Mouse (Mus musculus): ENCODE measurements around the gene Gm45140. TPM values are rescaled to one million over a fixed set of nuclear protein-coding genes. Genes with fewer than 3 reads are reported as not detected.

Gene Gm45140
- polyA plus RNA-seq, 1 experiment from 2014 or later, result 4.2 TPM

GRCm38 (mm10) chr6:87795385-87796150, 40.0 kb downstream of the Gm45140 start:
- H3K9ac ChIP-seq, result no peak overlapping the region
- no peaks in the 10 kb centered on the region for H3K27me3 ChIP-seq (replicated peaks)
- 77% methylated on average over 6 of the region's 6 CpGs for WGBS
- no peak overlapping the region for H3K4me2 ChIP-seq
- H3K4me3 ChIP-seq (replicated peaks), result no peak overlapping the region
- no peak for ATAC-seq (ENCODE audit: insufficient read depth, low FRiP score, low read depth)
- 0 out of 2 replicates have a peak, but pooled peaks cover 5% of the 10 kb centered on the region for H3K4me1 ChIP-seq
- H3K27ac ChIP-seq, result no peak overlapping the region
- H3K9me3 ChIP-seq, result no peaks in the 10 kb centered on the region
- H3K36me3 ChIP-seq, result peaks cover 10% of the 10 kb centered on the region; the same call in 1 of the 2 replicates

DNA sequence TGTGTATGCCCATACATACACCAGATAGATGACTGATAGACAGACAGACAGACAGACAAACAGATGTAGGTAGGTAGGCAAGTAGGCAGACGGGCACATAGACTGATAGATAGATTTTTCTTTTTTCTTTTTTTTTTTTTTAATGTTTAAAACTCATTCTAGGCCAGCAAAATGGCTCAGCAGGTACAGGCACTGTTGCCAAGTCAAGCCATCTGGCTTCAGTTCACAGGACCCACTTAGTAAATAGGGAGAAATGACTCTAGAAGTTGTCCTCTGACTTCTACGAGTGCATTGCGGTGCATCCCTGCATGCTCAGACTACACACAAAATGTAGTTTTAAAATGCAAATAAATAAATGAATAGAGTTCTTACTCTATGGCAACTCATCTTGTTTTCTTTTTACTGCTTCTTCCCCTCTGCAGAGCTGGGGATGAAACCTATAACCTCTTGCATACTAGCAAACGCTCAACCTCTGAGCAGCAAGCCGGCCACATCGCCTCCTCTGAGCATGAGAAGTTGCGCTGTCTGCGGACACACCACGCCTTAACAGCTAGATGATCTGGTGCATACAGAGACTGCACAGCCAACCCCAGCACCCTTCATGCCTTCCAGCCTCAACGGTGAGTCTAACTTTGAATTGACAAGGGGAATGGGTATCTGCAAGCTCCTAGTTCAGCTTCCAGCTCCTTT, 41.6 kb downstream of the Gm45140 start:
- H3K9ac ChIP-seq, result no peak overlapping the region
- no peak overlapping the region for H3K4me3 ChIP-seq (replicated peaks)
- no peaks in the 10 kb centered on the region for H3K9me3 ChIP-seq
- H3K27me3 ChIP-seq (replicated peaks), result no peaks in the 10 kb centered on the region
- H3K4me1 ChIP-seq, result peaks cover 20% of the 10 kb centered on the region
- 92% methylated on average over 10 of the region's 10 CpGs for WGBS
- no peak overlapping the region for H3K27ac ChIP-seq
- H3K36me3 ChIP-seq, result peaks cover 10% of the 10 kb centered on the region; the same call in 1 of the 2 replicates
- ATAC-seq (ENCODE audit: insufficient read depth, low FRiP score, low read depth), result no peak
- H3K4me2 ChIP-seq, result no peak overlapping the region

DNA sequence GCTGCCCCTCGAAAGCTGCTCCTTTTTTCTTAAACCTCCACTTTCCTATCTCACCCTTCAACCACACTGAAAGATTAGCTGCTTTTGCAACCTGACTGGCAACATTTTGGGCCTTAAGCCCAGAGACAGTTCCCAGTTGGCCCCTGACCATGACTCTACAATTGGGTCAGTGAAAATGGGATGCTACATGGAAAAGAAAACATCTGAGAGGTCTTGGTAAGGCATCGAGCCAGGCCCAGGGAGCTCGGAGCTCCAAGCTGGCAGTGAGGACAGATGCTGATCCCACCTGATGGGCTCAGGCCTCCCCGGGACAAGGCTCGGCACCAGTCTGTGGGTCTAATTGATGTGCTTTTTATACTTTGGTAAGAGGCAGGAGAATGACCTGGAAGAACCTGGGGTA, 43.8 kb downstream of the Gm45140 start:
- Histone ChIP-seq H3K9me3 (no peaks in the 10 kb centered on the region), H3K9ac (no peak overlapping the region), H3K27ac (no peak overlapping the region), H3K4me2 (no peak overlapping the region), H3K4me1 (peaks cover 17% of the 10 kb centered on the region), H3K36me3 (peaks cover 10% of the 10 kb centered on the region; the same call in 1 of the 2 replicates), H3K4me3 (replicated peaks) (no peak overlapping the region), H3K27me3 (replicated peaks) (no peaks in the 10 kb centered on the region)
- WGBS, result 93% methylated on average over 5 of the region's 5 CpGs
- ATAC-seq (ENCODE audit: insufficient read depth, low FRiP score, low read depth), result no peak

DNA sequence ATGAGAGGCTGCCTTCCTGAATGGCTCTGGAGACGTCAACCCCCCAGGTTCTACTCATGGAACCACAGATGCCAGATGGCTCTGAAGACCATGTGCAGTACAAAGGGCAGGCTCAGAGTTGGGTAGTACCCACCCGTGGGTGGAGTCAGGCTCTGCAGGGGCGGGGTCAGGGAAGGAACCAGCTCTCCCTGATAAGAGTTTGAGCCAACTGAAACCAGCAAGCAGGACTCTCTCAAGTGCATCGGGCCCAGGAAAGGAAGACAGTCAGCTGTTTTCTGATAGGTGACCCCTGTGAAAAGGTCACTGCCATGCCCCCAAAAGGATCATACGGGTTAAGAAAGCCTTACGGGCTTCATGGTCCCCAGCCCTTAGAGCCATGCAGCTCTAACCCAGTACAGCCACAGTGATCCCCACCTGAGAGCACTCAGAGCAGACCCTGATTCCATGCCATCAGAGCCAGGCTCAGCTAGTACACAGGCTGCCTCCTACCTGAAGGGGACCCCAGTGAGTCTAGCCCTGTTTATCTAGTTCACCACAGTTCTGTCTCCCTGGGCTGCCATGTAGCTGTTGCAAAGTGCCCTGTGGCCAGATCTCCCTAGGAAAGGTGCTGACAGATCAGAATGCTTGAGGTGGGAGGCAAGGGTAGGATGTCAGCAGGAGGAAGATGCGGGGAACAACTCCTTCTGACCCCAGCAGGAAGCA, 44.7 kb downstream of the Gm45140 start:
- 54% methylated on average over 7 of the region's 7 CpGs for WGBS
- H3K27me3 ChIP-seq (replicated peaks), result no peaks in the 10 kb centered on the region
- peak overlapping the region; percentile 33; the same call in 1 of the 2 replicates for H3K27ac ChIP-seq
- H3K4me1 ChIP-seq, result peaks cover 17% of the 10 kb centered on the region
- ATAC-seq (ENCODE audit: insufficient read depth, low FRiP score, low read depth), result peak; percentile 79
- H3K4me3 ChIP-seq (replicated peaks), result no peak overlapping the region
- H3K4me2 ChIP-seq, result no peak overlapping the region
- no peaks in the 10 kb centered on the region for H3K9me3 ChIP-seq
- peaks cover 10% of the 10 kb centered on the region; the same call in 1 of the 2 replicates for H3K36me3 ChIP-seq
- no peak overlapping the region for H3K9ac ChIP-seq

DNA sequence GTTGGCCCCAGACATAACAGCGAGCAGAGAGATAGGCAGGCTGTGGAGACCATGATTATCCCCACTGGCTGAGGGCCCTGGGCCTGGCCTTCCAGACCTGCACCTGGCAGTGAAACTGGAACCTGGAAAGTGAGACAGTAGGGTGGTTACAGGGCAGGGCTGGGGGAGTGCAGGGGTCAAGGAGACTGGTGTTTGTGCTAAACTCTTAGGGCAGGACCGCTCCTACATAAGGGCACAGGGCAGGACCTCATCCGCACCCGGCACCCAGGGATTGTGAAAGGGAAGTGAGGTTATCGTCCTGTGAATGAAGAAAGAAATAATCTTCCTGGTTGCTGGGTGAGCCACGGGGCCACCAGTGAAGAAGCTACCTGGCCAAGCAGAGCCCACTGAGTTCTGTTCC, 45.8 kb downstream of the Gm45140 start:
- no peak overlapping the region for H3K4me2 ChIP-seq
- no peak for ATAC-seq (ENCODE audit: insufficient read depth, low FRiP score, low read depth)

DNA sequence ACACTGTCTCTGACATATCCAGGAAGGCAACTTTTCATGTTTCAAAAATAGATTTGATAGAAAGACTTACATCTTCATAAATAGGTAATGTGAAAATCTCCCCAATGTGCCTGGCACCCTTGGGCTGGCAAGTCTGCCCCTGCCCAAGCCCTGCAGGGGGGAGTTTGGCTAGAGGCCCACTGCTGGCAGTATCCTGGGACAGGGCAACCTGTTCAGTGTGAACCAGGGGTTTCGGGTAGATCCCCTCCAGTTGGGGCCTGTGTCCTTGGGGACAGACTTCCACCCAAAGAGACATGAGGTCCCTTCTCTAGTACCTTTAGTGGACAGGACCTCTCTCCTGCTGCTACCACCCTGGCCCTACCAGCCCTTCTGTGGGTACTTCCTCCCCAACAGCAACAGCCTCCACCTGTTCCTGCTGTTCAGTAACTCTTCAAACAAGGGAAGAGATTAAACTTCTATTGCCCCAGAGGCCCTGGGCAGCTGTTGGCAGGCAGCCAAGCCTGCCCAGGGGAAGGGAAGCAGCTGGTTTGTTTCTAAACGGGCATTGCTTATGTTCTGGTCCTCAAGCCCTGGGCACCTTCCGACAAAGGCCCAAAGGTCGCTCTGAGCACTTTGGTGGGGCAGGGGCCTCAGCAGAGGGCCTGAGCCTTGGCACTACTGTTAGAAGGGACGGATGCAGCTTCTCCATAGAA, 46.6 kb downstream of the Gm45140 start:
- no peak overlapping the region for H3K4me2 ChIP-seq
- WGBS, result 28% methylated on average over 5 of the region's 5 CpGs
- peak; percentile 78 for ATAC-seq (ENCODE audit: insufficient read depth, low FRiP score, low read depth)
- no peaks in the 10 kb centered on the region for H3K27me3 ChIP-seq (replicated peaks)
- no peak overlapping the region for H3K4me3 ChIP-seq (replicated peaks)
- H3K36me3 ChIP-seq, result peaks cover 6% of the 10 kb centered on the region; the same call in 1 of the 2 replicates
- H3K27ac ChIP-seq, result peak overlapping the region; percentile 71
- H3K9ac ChIP-seq, result no peak overlapping the region
- no peaks in the 10 kb centered on the region for H3K9me3 ChIP-seq
- peaks cover 17% of the 10 kb centered on the region for H3K4me1 ChIP-seq

More for the DNA sequence above, 45.8 kb downstream of the Gm45140 start:
- WGBS, result 86% methylated on average over 6 of the region's 6 CpGs
- H3K27ac ChIP-seq, result peak overlapping the region; percentile 71
- peaks cover 10% of the 10 kb centered on the region; the same call in 1 of the 2 replicates for H3K36me3 ChIP-seq
- no peaks in the 10 kb centered on the region for H3K9me3 ChIP-seq
- H3K9ac ChIP-seq, result no peak overlapping the region
- H3K27me3 ChIP-seq (replicated peaks), result no peaks in the 10 kb centered on the region
- H3K4me3 ChIP-seq (replicated peaks), result no peak overlapping the region
- peaks cover 17% of the 10 kb centered on the region for H3K4me1 ChIP-seq

GRCm38 (mm10) chr6:87788266-87788895, 47.2 kb downstream of the Gm45140 start:
- 92% methylated on average over 9 of the region's 9 CpGs for WGBS
- peaks cover 6% of the 10 kb centered on the region; the same call in 1 of the 2 replicates for H3K36me3 ChIP-seq
- peaks cover 17% of the 10 kb centered on the region for H3K4me1 ChIP-seq
- no peak overlapping the region for H3K9ac ChIP-seq
- no peak for ATAC-seq (ENCODE audit: insufficient read depth, low FRiP score, low read depth)
- H3K27me3 ChIP-seq (replicated peaks), result no peaks in the 10 kb centered on the region
- peak overlapping the region; percentile 71 for H3K27ac ChIP-seq
- no peak overlapping the region for H3K4me3 ChIP-seq (replicated peaks)
- H3K9me3 ChIP-seq, result no peaks in the 10 kb centered on the region
- no peak overlapping the region for H3K4me2 ChIP-seq

DNA sequence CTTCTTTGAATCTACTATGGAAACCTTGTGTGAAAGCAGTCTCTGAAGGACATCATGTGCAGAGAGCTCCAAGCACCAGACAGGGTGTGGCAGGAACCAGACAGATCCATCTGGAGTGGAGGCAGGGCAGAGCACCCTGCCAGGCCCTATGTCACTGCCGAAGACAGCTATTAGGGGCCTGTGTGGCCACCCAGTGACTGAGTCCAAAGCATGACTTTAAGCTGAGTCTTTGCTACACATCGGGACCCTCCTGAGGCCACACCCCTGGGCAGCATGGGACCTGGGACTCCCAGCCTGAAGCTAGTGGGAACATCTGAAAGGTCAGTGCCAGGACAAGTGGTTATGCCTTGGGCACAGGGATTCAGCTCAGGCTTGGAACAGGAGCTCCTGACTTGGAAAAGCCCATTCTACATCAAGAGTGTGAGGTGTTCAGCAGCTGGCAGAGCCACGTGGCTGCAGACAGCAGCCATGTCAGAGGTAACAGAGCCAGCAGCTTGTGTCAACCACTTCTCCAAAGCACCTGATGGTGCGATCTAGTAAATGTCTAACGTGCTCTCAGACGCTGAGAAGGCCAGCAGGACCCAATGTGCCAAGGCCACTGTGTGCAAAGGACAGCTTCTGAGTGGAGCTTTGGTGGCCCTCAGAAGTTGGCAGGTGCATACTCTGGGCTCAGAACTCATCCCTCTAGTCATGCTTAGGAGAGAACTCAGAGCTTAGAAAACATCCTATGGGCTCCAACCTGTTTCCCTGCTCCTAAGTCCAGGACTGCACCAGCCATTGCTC, 48.3 kb downstream of the Gm45140 start:
- no peaks in the 10 kb centered on the region for H3K27me3 ChIP-seq (replicated peaks)
- H3K4me2 ChIP-seq, result no peak overlapping the region
- no peak overlapping the region for H3K27ac ChIP-seq
- peaks cover 17% of the 10 kb centered on the region for H3K4me1 ChIP-seq
- no peak overlapping the region for H3K9ac ChIP-seq
- 80% methylated on average over 6 of the region's 6 CpGs for WGBS
- H3K9me3 ChIP-seq, result no peaks in the 10 kb centered on the region
- H3K4me3 ChIP-seq (replicated peaks), result no peak overlapping the region
- no peak for ATAC-seq (ENCODE audit: insufficient read depth, low FRiP score, low read depth)
- peaks cover 3% of the 10 kb centered on the region; the same call in 1 of the 2 replicates for H3K36me3 ChIP-seq

GRCm38 (mm10) chr6:87786621-87787020, 49.0 kb downstream of the Gm45140 start:
- Histone ChIP-seq H3K4me1 (peaks cover 17% of the 10 kb centered on the region), H3K4me3 (replicated peaks) (no peak overlapping the region), H3K27me3 (replicated peaks) (no peaks in the 10 kb centered on the region), H3K9me3 (no peaks in the 10 kb centered on the region), H3K4me2 (no peak overlapping the region), H3K36me3 (no peaks in the 10 kb centered on the region), H3K27ac (no peak overlapping the region), H3K9ac (no peak overlapping the region)
- no peak for ATAC-seq (ENCODE audit: insufficient read depth, low FRiP score, low read depth)
- 76% methylated on average over 5 of the region's 5 CpGs for WGBS

DNA sequence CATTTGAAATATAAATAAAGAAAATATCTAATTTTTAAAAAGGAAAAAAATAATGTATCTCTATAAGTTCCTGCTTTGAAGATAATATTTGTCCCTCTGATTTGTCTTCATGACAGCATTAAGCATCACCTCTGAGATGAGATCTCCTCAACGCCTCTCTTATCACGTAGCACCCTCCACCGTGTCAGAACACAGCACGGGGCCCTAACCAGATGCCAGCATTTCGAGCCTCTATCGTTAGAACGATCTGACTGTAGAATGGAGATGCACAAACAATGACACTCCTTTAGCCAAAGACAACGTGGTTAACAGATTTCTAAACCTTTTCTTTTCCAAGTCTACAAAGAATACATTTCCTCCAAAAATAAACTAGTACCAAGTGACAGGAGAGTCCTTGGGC, 51.6 kb downstream of the Gm45140 start:
- Histone ChIP-seq H3K27me3 (replicated peaks) (no peaks in the 10 kb centered on the region), H3K9me3 (no peaks in the 10 kb centered on the region), H3K27ac (no peak overlapping the region), H3K4me2 (no peak overlapping the region), H3K4me1 (peaks cover 2% of the 10 kb centered on the region; the same call in 1 of the 2 replicates), H3K36me3 (no peaks in the 10 kb centered on the region), H3K4me3 (replicated peaks) (no peak overlapping the region), H3K9ac (no peak overlapping the region)
- WGBS, result 70% methylated on average over 8 of the region's 8 CpGs
- ATAC-seq (ENCODE audit: insufficient read depth, low FRiP score, low read depth), result no peak
